Mouse (Mus musculus) adrenal gland, postnatal 36 days (tissue): Measurements from ENCODE around the gene H2-Ob. TPM values are rescaled to one million over a fixed set of nuclear protein-coding genes. Genes with fewer than 3 reads are reported as not detected.

Experiments
- DNase-seq, 2 experiments: peaks; one replicate each; pipeline ENCODE4 v3.0.0; 2021; ENCODE audit warnings: mixed read lengths in 1 of 2
- total RNA-seq, 2 experiments: library from RNA; stranded (reverse); gene quantifications; 2 replicates each; pipeline ENCODE4 v1.2.3; 2021

The H2-Ob gene
- total RNA-seq, 2 experiments from 2014 or later: 0.33 to 0.73 TPM

- DNase-seq: peak; percentile 33 to 69
Measured at GRCm38 (mm10) chr17:34285848-34286247, 47.1 kb downstream of the H2-Ob start.

- no peak for DNase-seq
Measured at GRCm38 (mm10) chr17:34286501-34286900, 47.8 kb downstream of the H2-Ob start.

GRCm38 (mm10) chr17:34286999-34287398 is 48.3 kb downstream of the H2-Ob start:
- DNase-seq: no peak

GRCm38 (mm10) chr17:34287648-34288047 is 48.9 kb downstream of the H2-Ob start, which contains the start of gene H2-Aa:
Gene H2-Aa (minus strand): TSS chr17:34287823.
- peak; percentile 81 to 83 for DNase-seq

- DNase-seq: no peak
Measured at GRCm38 (mm10) chr17:34288131-34288530, 49.4 kb downstream of the H2-Ob start.

GRCm38 (mm10) chr17:34291609-34292008 is 52.9 kb downstream of the H2-Ob start:
- peak; percentile 75 to 78 for DNase-seq

GRCm38 (mm10) chr17:34292570-34292969 is 53.9 kb downstream of the H2-Ob start:
- no peak for DNase-seq

- no peak for DNase-seq
Measured at GRCm38 (mm10) chr17:34293533-34293932, 54.8 kb downstream of the H2-Ob start.

GRCm38 (mm10) chr17:34294249-34294648 is 55.5 kb downstream of the H2-Ob start:
- DNase-seq: no peak

GRCm38 (mm10) chr17:34295307-34295706 is 56.6 kb downstream of the H2-Ob start:
- no peak for DNase-seq

GRCm38 (mm10) chr17:34295891-34296794 is 57.4 kb downstream of the H2-Ob start:
- DNase-seq: peak in 1 of 2 experiments; percentile 28

- DNase-seq: no peak
Measured at GRCm38 (mm10) chr17:34299356-34299755, 60.7 kb downstream of the H2-Ob start.

- DNase-seq: no peak
Measured at GRCm38 (mm10) chr17:34300071-34300470, 61.4 kb downstream of the H2-Ob start.

GRCm38 (mm10) chr17:34300691-34301566 is 62.2 kb downstream of the H2-Ob start:
- no peak for DNase-seq

GRCm38 (mm10) chr17:34301670-34302190 is 63.0 kb downstream of the H2-Ob start:
- no peak for DNase-seq

GRCm38 (mm10) chr17:34303789-34304188 is 65.1 kb downstream of the H2-Ob start:
- DNase-seq: no peak

Other genes starting within 250 kb of the H2-Ob start
- gene H2-K1, start 238.6 kb upstream of the H2-Ob start, total RNA-seq: 100 to 1,000 TPM; 459 to 574 TPM
- 10 to 100 TPM; 43.8 to 48.3 TPM for gene Ring1, start 214.2 kb upstream of the H2-Ob start, total RNA-seq
- gene H2-Ke6, start 210.8 kb upstream of the H2-Ob start, total RNA-seq: 100 to 1,000 TPM; 243 to 247 TPM
- 100 to 1,000 TPM; 165 to 198 TPM for gene Slc39a7, start 207.2 kb upstream of the H2-Ob start, total RNA-seq
- 10 to 100 TPM; 53.5 to 55.7 TPM for gene Rxrb, start 207.1 kb upstream of the H2-Ob start, total RNA-seq
- gene Col11a2, start 199.5 kb upstream of the H2-Ob start, total RNA-seq: 1 to 10 TPM; 1.2 to 2.2 TPM
- not detected for gene H2-Oa, start 146.6 kb upstream of the H2-Ob start, total RNA-seq
- gene H2-DMa, start 119.4 kb upstream of the H2-Ob start, total RNA-seq: 10 to 100 TPM; 11.4 to 12.7 TPM
- 100 to 1,000 TPM; 213 to 224 TPM for gene Brd2, start 116.3 kb upstream of the H2-Ob start, total RNA-seq
- 1 to 10 TPM in 1 of 2 experiments, under 1 TPM in 1; 0.72 to 2.2 TPM for gene H2-DMb2, start 95.6 kb upstream of the H2-Ob start, total RNA-seq
- 1 to 10 TPM; 3.5 to 6.0 TPM for gene H2-DMb1, start 85.8 kb upstream of the H2-Ob start, total RNA-seq
- 10 to 100 TPM; 12.5 to 23.0 TPM for gene Tap1, start 51.4 kb upstream of the H2-Ob start, total RNA-seq
- gene Psmb9, start 51.1 kb upstream of the H2-Ob start, total RNA-seq: 10 to 100 TPM; 11.2 to 18.8 TPM
- gene Psmb8, start 41.2 kb upstream of the H2-Ob start, total RNA-seq: 10 to 100 TPM; 31.0 to 34.7 TPM
- 10 to 100 TPM; 47.0 to 54.3 TPM for gene Tap2, start 35.4 kb upstream of the H2-Ob start, total RNA-seq
- gene H2-Ab1, start 18.8 kb downstream of the H2-Ob start, total RNA-seq: 10 to 100 TPM; 36.3 to 70.4 TPM
- gene H2-Aa, start 48.9 kb downstream of the H2-Ob start, total RNA-seq: 10 to 100 TPM; 56.2 to 89.4 TPM
- gene H2-Eb1, start 67.0 kb downstream of the H2-Ob start, total RNA-seq: 10 to 100 TPM; 52.3 to 94.3 TPM
- gene H2-Eb2, start 86.8 kb downstream of the H2-Ob start, total RNA-seq: not detected
- gene Btnl2, start 115.9 kb downstream of the H2-Ob start, total RNA-seq: under 1 TPM; 0.23 to 0.30 TPM
- not detected for gene Btnl1, start 138.2 kb downstream of the H2-Ob start, total RNA-seq
- 1 to 10 TPM; 1.2 to 1.8 TPM for gene BC051142, start 159.9 kb downstream of the H2-Ob start, total RNA-seq
- not detected for gene Btnl4, start 238.4 kb downstream of the H2-Ob start, total RNA-seq